Mouse (Mus musculus) megakaryocyte-erythroid progenitor cell, adult 5-6 weeks (primary cell): Measurements from ENCODE around the gene Cntn5. TPM values are rescaled to one million over a fixed set of nuclear protein-coding genes. Genes with fewer than 3 reads are reported as not detected.

Experiments
- ATAC-seq: replicated peaks from 2 replicates; pipeline ENCODE4 v1.8.0; 2016; ENCODE audit warnings: mild to moderate bottlenecking, inconsistent platforms; ENCODE audit not compliant: severe bottlenecking, poor library complexity, low FRiP score, low TSS enrichment
- total RNA-seq, 2 experiments: library from RNA; stranded (forward) in 1 of 2; stranded (reverse) in 1 of 2; fragments of 200-1000, 215-1000 nt in 1 of 2; fragments of >200 nt in 1 of 2; fragmentation: Nextera tagmentation in 1 of 2; gene quantifications; 2 replicates each; pipeline ENCODE4 v1.2.3; 2014 to 2017

Gene Cntn5
- total RNA-seq, 2 experiments from 2014 or later: not detected

- no peak for ATAC-seq
These were observed 859.4 kb downstream of the Cntn5 start for GRCm38 (mm10) chr9:10044969-10045789.

GRCm38 (mm10) chr9:10043001-10043400 is 861.6 kb downstream of the Cntn5 start:
- ATAC-seq: no peak

- no peak for ATAC-seq
These were observed 889.4 kb downstream of the Cntn5 start for GRCm38 (mm10) chr9:10015129-10015528.

- no peak for ATAC-seq
These were observed 920.5 kb downstream of the Cntn5 start for GRCm38 (mm10) chr9:9984028-9984427.

GRCm38 (mm10) chr9:9983220-9983619 is 921.4 kb downstream of the Cntn5 start:
- ATAC-seq: no peak

- ATAC-seq: no peak
These were observed 939.2 kb downstream of the Cntn5 start for GRCm38 (mm10) chr9:9965370-9965769.

GRCm38 (mm10) chr9:9960610-9961172 is 943.9 kb downstream of the Cntn5 start:
- no peak for ATAC-seq

- no peak for ATAC-seq
These were observed 955.2 kb downstream of the Cntn5 start for GRCm38 (mm10) chr9:9949346-9949745.

GRCm38 (mm10) chr9:9944872-9945271 is 959.7 kb downstream of the Cntn5 start:
- no peak for ATAC-seq

GRCm38 (mm10) chr9:9937444-9938436 is 966.8 kb downstream of the Cntn5 start:
- no peak for ATAC-seq

- ATAC-seq: no peak
These were observed 984.0 kb downstream of the Cntn5 start for GRCm38 (mm10) chr9:9920580-9920979.

GRCm38 (mm10) chr9:9899070-9899469 is 1005.5 kb downstream of the Cntn5 start:
- no peak for ATAC-seq

- ATAC-seq: no peak
These were observed 1018.4 kb downstream of the Cntn5 start for GRCm38 (mm10) chr9:9886210-9886609.

- ATAC-seq: no peak
These were observed 1021.7 kb downstream of the Cntn5 start for GRCm38 (mm10) chr9:9882779-9883383.

- no peak for ATAC-seq
These were observed 1032.2 kb downstream of the Cntn5 start for GRCm38 (mm10) chr9:9872112-9873035.

GRCm38 (mm10) chr9:9860631-9861030 is 1043.9 kb downstream of the Cntn5 start:
- ATAC-seq: no peak

- ATAC-seq: no peak
These were observed 1045.3 kb downstream of the Cntn5 start for GRCm38 (mm10) chr9:9859323-9859722.

GRCm38 (mm10) chr9:9854791-9855190 is 1049.8 kb downstream of the Cntn5 start:
- ATAC-seq: no peak

GRCm38 (mm10) chr9:9830231-9830630 is 1074.3 kb downstream of the Cntn5 start:
- ATAC-seq: no peak
